Mouse (Mus musculus) frontal cortex, postnatal 25 days (tissue): ENCODE measurements at regions not wholly inside any gene's neighbourhood (a gene's known extent, or its start where the extent isn't known, plus 50 kb on each side); places are given as distances from the start of the nearest gene placed in this dataset.
"Not testable (repeated sequence)": the region's sequence is repeated elsewhere in the genome, so short reads cannot be mapped to it uniquely, and the experiment has no call there.

Source experiments
- DNase-seq, 2 experiments: peaks; one replicate each; pipeline ENCODE4 v3.0.0; 2022; ENCODE audit warnings: low spot score in 2 of 2

GRCm38 (mm10) chr2:53632816-53633474 lies 441.4 kb downstream of the Arl6ip6 start:
- not testable (repeated sequence) for DNase-seq

DNA sequence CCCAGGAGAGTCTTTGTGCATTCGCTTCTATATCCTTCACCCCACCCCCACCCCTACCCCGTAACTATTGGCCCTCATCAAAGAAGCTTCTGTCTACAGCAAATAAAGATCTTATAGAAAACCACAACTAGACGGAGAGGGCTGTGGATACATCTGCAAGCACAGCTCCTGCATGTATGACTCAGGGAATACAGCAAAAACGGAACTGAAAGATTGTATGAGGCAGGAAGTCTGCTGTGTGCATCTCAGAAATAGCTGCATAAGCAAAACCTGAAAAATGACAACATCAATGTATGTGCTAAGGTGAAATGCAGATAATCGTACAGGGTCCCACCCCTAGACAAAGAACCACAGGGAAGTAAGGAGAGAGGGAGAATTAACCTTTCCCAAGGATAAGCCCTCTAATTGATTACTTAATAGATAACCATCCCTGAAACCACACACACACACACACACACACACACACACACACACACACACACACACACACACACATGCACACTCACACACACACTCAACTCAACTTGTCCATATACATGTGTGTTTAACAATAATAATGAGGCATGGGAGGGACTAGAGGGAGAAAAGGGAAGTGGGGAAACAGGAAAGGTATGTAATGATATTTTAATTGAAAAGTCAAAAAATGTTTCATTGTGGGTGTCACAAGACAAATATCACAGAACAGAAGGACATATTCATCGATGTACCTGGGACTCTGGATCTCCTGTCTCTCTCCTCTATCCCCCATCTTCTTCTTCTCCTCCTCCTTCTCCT lies 416.6 kb downstream of the Rprm start:
- no peak for DNase-seq

- no peak for DNase-seq
These were observed 404.9 kb downstream of the Rprm start for GRCm38 (mm10) chr2:53680350-53681011.

DNA sequence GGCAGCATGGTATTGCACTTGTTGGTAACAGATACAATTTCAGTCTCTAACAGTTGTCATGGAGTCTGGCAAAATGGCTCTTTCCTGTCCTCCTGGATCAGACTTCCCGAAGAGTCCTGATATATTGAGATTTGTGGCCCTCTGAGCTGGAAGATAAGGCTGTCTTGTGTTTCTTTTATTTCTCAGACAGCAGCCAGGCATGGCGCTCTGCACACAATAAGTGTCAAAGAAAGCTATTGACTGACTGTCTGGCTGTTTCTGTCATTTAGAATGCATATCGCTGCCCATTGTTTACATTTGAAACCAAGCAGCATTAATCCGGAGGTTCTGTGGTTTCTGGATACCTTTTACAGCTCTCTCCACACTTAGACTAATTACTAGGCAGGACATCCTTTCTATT lies 402.8 kb downstream of the Rprm start:
- no peak for DNase-seq

GRCm38 (mm10) chr2:53687281-53687680 lies 398.1 kb downstream of the Rprm start:
- DNase-seq: no peak

- DNase-seq: no peak
These were observed 396.0 kb downstream of the Rprm start for GRCm38 (mm10) chr2:53689223-53689880.

DNA sequence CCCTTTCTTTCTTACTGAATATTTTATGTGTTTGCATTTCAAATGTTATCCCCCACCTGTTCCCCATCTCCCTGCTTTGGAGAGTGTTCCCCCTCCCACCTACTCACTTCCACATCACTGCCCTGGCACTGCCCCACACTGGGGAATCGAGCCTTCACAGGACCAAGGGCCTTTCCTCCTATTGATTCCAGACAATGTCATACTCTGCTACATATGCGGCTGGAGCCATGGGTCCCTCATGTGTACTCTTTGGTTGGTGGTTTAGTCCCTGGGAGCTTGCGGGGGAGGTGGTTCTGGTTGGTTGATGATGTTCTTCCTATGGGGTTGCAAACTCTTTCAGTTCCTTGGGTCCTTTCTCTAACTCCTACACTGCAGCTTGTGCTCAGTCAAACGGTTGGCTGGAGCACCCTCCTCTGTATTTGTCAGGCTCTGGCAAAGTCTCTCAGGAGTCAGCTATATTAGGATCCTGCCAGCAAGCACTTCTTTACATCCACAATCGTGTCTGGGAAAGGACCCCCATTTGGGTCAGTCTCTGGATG lies 393.7 kb downstream of the Rprm start:
- DNase-seq: no peak

- DNase-seq: peak; percentile 36 to 37
These were observed 374.1 kb downstream of the Rprm start for GRCm38 (mm10) chr2:53711213-53711612.

DNA sequence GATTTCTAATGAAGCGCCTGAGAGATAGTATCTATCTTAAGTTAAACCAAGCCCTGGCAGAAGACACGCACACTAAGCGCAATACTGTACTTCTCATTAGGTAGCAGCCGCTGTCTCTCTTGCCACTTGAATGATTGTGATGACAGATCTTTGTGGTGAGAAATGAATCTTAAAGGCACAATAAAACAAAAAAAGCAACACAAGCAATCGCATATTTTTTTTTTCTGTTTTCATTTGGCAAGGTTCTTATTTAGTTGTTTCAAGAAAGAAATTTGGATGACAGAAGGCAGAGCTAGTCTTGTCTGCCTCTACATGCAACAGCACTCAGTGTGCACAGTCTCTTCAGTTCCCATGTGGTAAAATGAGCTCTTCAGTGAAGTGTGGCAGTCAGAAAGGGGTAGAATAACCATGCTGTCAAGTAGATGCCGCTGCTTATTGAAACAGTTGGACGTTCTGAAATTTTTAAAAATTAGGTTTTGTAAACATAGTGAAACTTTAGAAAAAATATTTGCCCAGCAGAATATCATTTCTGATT lies 372.2 kb downstream of the Rprm start:
- DNase-seq: no peak

DNA sequence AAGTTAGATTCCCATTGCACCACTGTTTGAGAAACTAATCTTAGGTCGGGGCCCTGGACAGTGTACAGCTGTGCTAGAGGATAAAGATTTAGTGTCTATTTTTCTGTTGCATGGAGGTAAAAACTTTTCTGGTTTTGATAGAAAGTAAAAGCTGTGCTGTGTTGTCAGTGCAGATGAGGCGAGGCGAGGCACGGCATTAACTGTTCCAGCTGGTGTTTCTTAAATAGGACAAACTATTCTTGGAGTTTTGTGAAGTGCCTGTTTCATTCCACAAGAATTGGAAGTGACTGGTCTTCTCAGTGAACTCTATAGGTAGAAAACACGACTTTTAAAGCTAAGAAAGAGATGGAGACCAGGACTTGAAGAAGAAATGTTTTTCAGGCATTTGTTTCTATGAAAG lies 370.3 kb downstream of the Rprm start:
- DNase-seq: no peak

GRCm38 (mm10) chr2:53723231-53723630 lies 362.1 kb downstream of the Rprm start:
- no peak for DNase-seq

DNA sequence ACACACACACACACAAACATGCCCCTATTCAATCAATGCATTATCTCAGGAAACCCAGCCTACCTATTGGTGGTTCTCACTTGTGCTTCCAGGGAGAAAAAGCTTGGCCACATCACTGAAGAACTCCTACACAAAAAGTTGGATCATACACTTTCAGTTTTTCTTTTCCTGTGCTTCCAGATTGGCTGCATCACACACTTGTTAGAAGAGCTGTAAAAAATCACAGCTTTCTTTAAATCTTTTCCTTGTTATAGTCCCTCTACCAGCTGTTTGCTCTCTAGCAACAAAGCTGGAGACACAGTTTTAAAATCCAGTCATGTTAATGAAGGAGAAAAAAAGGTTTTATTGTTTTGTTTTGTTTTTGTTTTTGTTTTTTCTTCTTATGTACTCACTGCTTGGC lies 356.7 kb downstream of the Rprm start:
- no peak for DNase-seq

DNA sequence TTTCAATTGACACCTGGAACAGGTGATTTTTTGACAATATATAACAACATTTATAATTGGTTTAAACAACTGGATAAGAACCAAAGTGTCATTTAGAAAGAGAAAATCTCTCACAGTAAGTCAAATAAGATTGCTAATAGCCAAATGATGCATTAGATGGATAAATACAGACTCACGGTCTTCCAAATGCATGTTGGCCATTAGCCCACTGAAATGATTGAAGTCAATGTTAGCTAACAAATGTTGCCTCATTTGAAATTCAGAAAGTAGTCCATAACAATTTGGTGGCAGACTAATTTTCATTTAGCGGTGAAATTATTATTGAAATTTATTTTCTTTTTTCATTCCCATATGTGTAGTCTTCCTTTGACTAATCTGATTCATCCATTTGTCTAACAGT lies 354.9 kb downstream of the Rprm start:
- DNase-seq: no peak

- no peak for DNase-seq
These were observed 321.9 kb downstream of the Rprm start for GRCm38 (mm10) chr2:53763486-53763885.

- DNase-seq: not testable (repeated sequence)
These were observed 303.3 kb downstream of the Rprm start for GRCm38 (mm10) chr2:53782035-53782434.

DNA sequence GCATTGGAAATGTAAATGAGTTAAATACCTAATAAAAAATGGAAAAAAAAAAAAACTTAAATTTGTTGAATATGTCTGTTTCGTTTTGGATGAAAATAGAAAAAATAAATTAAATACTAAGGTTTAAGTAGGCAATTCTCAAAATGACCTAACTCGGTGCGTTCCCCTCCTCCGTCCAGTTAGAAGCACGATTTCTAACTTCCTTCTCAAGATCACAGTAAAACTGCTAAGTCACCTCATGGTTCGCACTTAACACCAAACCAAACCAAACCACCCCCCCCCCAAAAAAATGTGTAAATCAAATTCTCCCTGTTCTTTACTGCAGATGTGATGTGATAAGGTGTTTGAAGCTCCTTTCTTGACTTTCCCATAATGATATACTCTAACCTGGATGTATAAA lies 296.8 kb downstream of the Rprm start:
- not testable (repeated sequence) for DNase-seq

DNA sequence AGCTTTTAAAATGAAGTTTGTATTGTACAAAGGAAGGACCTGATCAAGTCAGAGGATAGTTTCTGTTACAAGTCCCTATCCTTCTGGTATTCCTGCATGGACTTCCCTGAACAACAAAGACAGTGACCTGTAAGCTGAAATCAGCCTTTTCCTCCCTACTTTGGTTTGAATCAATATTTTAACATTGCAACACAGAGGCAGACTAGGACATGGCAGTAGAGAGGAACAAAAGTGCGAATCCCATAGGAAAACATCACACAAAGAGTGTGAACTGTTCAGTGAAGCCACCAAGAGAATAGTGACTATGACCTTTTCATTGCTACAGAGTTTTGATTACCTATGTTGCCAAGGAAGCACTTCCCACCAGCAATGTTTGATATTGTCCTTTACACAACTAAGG lies 288.7 kb downstream of the Rprm start:
- DNase-seq: no peak

DNA sequence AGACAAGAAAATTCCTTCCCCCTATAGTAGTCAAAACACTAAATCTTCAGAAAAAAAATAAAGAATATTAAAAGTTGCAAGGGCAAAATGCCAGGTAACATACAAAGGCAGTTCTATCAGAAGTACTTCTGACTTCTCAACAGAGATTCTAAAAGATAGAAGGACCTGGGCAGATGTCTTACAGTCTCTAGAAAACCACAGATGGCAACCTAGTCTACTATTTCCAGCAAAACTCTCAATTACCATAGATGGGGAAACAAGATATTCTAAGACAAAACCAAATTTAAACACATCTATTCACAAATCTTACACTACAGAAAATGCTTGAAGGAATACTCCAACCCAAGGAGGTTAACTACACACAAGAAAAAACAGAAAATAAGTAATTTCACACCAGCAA lies 281.7 kb downstream of the Rprm start:
- DNase-seq: no peak

- no peak for DNase-seq
These were observed 234.4 kb downstream of the Rprm start for GRCm38 (mm10) chr2:53850815-53851528.
